Mouse (Mus musculus): ENCODE data around the gene Kif26b.
A peak's percentile ranks its signal among the peaks of the same experiment; 100 is the strongest.

Gene Kif26b

DNA sequence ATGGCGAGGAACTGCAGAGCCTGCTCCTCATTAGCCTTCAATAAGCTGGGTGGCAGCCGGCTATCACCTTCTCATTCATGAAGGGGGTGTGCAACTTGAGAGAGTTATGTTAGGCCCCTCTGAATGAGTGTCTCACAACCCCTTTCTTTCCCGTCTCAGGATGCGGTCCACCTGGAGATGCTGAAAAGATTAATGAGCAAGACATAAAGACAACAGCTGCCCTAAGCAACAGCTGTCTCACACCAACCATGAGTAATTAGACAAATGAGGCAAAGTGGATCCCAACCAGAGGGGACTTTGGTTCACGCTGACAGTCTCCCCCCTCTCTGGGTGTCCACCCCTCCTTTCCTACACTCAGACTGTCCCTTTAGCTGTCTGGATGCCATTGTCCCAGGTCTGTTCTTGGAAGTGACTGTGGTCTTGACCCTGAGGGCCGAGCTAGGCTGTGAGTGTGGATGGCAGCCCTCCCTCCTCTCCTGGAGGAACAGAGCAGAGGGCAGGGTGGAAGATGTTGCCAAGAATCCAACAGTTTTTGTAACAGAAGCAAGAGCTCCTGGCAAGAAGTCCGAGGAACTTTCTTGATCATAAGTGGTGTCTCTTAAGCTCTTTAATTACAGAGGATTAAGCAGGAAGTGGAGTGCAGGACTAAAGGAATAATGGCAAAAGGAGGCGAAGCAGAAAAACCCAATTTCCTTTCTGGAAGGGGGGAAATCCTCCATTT is 331.9 kb downstream of the Kif26b start:
- DNase-seq: peak; percentile 6

DNA sequence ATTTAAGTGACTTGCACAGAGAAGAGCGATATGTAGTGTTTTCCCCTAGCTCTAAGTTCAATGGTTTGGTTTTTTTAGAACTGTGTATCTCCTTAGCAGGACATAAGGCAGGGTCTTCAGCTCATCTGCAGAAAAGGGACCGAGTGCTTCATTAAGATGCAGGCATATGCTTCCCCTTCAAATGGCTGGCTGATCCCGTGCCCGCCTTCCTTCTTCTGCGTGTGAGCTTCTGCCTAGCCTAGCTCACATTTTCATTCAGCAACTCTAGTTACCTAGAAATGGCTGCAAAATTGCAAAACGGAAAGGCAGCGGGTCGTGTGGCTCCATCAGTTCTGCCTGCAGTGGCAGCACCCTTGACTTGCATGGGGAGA is 332.5 kb downstream of the Kif26b start:
- no peak for DNase-seq

DNA sequence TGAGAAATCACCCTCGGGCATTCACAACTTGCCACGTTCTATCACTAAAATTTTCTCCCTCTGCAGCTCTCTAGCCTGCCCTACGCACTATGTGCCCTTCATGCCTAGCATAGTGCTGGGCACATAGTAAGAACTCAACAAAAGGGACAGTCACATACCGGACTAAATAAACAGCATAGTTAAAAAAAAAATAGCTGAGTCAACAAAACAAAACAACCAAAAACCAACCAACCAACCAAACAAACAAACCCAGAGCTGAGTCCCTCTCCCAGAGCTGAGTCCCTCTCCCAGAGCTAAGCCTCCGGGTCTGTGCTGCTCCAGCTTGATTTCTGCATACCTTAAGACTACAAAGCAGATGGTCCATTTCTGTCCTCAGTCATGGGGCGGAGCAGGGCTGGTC is 334.8 kb downstream of the Kif26b start:
- DNase-seq: no peak

DNA sequence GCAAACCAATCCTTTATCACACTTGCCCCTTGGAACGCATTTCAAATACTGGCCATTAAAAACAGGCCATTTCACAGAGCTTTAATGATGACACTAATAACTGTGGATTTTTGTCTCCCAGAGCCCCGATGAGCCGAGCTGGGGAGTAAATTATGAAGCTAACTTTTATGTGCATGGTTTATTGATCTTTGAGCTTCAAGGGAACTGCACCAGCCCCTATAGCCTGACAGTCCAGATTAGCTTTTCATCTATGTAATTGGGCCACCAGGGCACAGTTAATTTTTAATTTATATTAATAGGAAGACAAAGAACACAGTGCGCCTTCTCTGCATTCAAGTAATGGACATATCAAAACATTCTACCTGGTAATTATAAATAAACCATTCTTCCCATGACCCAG is 335.4 kb downstream of the Kif26b start:
- no peak for DNase-seq

DNA sequence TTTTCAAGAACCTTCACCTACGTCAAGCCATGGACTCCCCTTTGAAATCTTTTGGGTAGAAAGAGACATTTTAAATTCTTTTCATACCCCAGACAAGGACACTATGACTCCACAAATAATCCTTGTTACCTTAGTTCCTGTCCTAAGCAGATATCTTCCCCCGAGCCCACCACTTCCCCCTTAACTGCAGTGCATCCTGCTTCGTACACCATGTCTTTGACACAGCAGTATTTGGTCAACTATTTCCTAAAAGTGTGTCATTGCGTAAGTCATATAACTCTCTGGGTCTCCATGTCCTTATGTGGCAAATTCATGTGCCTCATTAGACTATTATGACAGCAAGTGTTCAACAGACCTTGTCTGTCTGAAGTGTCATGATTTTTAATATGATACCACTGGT is 337.8 kb downstream of the Kif26b start:
- no peak for DNase-seq

DNA sequence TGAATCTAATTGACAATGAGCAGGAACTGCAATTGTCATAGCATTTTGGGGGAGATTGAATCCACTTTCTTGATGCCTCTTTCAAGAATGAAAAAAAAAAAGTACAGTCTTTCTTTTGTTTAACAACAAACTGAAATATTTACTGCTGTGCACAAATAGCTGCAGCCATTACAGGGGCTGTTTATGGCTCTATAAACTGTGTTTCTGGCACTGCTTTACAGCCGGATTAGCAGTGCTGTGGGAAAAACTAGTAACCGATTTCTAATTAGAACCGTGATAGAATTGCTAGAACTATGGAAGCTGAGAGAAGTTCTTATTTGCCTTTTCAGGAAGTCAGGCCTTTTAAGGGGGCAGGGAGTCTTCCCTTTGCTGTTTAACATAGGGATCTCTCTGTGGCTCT is 342.1 kb downstream of the Kif26b start:
- DNase-seq: no peak

DNA sequence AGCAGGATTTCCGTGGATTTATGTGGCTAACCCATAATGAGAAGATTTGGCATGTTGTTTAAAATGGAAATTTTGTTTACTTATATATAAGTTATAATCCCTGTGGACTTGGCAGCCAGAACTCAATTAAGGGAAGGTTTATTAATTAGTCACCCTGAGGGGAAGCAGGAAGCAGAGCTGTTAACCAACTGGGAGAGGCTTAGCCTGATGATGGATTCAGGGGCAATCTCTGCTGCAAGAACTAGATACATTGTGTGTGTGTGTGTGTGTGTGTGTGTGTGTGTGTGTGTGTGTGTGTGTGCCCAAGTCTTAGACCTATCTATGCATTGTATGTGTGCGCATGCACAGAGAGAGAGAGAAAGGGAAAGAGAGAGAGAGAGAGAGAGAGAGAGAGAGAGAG is 348.0 kb downstream of the Kif26b start:
- DNase-seq: no peak

DNA sequence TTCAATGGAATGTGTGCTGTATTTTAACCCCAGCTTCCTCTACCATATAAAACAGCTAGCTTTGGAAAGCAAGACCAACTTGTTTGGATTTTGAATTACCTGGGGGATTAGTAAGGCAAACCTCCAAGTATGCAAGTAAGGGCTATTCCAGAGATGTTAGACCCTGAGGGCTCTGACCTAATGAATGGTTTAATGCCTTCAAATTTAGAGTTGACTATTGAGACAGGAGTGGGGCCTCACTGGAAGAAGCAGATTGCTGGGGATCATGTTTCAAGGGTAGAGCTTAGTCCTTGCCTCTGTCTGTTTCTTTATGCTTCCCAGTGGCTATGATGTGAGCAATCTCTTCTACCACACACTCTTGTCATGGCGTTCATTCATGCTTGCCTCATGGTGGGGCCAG is 349.8 kb downstream of the Kif26b start:
- DNase-seq: no peak

DNA sequence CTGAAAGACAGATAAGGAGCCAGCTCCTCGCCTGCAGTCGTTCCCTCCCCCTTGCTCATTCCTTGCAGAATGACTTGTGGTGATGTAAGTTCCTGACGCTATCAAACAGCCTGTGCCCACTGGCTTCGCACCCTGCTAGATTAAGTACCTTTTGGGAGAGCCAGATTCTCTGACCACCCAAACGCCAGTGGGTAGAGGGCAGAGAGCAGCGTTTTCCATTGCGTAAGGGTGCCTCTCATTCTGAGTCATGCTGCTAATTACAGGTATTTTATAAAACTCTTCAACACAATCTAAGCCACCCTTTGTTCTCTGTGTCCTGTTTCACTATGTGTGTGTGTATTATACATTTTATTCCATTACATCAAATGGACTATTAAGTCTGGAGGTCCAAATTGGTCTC is 352.0 kb downstream of the Kif26b start:
- no peak for DNase-seq

DNA sequence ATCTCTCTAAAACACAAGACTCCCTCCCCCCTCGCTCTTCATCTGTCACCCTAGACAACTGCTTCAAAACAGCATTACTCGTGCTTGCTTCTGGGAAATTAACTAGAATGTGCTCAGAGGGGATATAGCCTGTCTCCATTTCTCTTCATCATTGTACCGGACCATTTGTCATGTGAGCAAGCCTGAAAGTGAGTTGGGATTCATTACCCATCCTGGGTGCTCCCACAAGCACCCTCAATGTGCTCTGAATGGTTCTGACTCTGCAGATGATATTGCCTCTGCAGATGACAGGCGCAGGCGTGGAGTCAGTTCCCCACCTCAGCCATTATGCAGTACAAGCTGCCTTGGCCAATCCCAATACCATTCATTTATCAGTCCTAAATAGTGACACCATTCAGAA is 357.7 kb downstream of the Kif26b start:
- DNase-seq: no peak

DNA sequence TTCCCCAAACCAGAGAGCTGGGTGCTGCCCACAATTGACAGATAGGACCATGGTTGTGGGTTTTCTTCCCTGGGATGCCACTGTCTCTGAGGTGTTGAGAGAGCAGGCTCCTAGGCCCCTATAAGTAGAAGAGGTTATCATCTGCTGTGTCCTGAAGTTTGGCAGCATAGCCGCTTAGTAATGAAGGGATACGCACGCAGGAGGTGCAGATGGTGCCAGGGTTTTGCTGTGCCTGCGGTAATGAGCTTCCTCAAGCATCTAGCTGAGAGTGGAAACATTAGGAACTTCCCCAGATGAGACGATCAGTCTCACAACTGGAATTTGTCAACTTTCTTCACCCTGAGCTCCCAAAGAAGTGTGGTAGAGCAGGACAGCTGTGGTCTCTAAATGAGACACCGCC is 363.5 kb downstream of the Kif26b start:
- no peak for DNase-seq

DNA sequence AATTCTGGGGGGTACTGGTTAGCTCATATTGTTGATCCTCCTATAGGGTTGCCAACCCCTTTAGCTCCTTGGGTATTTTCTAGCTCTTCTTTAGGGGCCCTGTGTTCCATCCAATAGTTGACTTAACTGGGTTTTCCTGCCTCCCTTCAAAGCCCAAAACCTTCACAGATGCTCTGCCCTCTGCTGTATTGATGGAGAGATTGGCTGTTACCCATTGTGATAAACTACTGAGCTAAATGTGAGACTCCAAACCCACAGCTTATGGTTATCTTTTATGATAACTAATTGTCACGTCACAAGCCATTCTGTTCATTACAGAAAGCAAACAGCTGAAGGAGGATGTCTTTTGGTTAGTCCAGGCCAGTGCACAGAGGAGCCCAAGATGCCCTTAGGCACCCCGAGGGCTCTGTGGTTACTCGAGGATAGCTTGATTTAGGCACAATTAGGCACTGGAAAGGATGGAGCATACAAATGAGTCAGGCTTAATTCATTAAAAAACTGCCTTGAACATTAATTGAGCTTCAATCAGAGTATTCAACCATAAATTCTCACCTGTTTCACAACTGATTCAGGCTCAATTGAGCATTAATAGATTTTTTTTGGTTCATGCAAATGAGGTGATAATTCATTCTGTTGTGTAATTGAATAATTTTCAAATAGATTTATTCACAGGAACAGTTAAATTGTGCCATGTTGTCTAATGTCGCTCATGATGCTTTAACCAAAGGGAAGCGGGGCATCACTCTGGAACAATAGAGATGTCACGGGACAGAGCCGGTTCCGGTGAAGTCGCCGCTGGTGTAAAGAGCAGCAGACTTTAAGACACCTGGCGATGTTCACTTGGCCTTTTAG is 364.5 kb downstream of the Kif26b start:
- no peak for DNase-seq

DNA sequence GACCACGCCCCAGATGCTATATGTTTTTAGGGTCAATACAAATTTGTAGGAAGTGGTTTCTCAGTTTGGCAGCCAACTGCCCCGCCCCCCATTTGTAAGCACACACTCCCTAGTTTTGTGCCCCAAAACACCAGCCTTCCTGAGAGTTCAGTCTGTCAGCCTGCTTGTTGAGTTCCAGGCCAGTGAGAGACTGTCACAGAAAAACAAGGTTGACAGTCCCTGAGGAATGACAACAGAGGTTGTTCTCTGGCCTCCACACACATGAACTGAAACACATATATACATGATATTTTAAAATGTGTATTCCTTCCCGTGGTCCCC is 365.1 kb downstream of the Kif26b start:
- DNase-seq: no peak

DNA sequence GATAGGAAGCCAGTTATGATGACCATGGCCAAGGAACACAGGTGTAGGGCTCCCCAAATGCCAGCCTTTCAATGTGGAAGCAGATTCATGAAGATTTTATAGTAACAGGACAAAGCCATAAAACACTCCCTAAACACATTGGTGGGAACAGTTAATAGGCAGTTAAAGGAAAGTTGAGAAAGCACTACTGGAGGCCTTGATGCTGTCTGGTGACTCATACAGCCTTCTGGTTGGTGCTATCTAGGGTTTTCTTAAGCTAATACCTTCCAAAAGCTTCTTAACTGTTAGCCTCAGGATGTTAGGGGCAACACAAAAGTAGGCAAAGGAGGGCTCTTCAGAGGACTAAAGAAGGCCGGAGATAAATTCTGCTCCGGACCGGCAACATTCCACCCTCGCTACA is 366.7 kb downstream of the Kif26b start:
- no peak for DNase-seq

DNA sequence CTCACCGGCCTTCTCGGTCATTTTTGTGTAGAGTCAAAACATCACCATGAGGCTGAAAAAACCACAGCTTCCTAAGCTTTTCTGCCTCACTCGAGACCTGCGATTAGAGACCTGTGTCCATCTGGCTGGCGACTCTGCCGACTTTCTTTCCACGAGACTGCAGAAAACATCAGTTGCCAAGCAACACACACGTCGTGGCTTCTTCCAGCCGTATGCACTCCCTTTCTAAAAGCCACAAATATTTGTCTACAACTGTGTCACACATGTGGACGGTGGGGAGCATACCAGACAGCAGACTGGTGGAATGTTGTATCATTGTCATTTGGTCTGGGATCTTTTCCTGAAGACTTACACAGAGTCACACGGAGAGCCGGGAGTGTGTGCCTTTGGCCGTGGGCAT is 382.0 kb downstream of the Kif26b start:
- DNase-seq: no peak

DNA sequence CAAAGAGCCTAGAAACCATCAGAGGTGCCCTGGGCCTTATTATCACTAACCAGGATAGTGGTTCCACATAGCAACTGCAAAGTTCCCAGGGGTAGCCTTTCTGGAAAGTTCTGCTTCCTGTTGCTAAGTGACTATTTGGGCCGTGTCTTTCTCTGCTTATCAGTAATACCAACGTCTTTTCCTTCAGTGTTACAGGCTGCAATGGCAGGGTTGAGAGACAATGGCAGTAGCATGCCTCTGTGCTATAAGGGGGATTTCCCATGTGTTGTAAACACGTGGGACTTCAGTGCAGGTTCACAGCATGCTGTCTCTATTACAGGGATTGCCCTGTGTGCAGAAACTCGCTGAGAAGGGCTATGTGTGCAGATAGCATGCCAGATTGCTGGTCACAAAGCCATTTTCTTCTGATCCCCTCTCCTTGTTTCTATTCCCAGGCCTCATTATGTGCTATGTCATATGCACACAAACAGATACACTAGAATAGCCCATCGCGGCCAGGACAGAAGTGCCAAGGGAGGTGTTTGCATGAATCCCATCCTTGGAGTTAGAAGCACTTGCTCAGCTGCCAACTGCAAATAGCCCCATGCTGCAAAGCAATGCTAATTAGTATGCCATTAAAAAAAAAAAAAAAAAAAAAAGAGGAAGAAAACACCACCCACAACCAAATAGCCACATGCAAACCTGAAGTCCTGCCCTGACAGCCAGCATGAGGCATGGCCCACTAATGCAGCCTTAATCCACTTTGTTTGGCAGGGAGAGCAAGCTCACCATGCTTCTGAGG is 384.2 kb downstream of the Kif26b start:
- no peak for DNase-seq

DNA sequence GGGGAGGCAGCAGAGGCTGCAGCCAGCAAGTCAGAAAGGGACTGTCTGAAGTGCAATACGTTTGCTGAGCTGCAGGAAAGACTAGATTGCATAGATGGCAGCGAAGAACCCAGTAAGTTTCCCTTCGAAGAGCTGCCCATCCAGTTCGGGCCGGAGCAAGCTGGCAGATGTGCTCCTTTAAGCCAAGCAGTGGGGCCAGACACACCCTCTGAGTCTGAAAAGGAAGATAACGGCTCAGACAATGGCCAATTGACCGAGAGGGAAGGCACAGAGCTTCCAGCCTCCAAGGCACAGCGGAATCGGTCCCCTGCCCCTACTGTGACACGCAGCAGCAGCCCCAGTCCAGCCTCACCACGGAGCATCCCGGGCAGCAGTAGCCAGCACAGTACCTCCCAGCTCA is 386.1 kb downstream of the Kif26b start:
- DNase-seq: no peak

DNA sequence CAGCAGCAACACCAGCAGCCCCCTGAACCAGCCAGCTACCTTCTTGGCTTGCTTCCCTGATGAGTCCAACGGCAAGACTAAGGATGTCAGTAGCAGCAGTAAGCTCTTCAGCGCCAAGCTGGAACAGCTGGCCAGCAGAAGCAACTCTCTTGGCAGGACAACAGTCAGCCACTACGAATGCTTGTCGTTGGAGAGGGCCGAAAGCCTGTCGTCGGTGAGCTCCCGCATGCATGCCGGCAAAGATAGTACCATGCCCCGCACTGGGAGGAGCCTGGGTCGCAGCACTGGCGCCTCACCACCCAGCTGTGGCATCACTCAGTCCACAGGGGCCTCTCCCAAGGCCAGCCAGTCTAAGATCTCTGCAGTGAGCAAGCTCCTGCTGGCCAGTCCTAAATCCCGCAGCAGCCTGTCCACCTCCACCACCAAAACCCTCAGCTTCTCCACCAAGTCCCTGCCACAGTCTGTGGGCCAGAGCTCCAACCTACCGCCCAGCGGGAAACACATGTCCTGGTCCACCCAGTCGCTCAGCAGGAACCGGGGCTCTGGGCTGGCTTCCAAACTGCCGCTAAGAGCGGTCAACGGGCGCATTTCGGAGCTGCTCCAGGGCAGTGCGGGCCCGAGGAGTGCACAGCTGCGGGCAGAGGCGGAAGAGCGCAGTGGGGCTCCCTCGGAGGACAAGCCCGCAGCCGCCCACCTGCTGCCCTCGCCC is 388.4 kb downstream of the Kif26b start:
- peak; percentile 8 for DNase-seq

DNA sequence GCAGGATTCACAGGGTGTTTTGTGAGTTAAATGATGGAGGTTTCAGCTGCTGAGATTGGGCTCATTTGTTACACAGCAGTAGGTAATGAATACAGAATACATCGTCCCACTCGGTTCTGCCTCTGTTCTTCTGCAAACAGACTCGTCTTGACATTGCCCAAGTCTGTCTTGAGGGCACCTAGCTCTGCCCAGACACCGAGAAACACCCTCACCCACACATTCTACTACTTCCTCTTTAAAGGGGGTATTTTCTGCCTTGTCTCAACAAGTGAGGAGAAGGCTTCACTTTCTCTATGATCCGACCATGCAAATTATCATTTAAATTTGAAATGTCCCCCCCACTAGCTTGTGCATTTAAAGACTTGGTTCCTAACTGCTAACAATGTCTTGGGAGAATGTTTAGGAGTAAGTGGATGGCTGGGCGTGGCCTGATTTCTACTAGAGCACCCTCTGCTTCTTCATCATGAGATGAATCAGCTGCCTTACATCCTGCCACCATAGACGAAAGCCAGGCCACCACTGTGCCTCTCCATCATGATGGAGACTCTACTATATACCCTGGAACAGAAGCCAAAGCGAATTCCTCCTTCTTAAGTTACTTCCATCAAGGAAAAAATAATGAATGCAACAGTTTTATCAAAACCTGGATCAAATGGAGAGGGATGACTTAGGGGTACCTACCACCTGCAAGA is 395.7 kb downstream of the Kif26b start:
- DNase-seq: no peak

DNA sequence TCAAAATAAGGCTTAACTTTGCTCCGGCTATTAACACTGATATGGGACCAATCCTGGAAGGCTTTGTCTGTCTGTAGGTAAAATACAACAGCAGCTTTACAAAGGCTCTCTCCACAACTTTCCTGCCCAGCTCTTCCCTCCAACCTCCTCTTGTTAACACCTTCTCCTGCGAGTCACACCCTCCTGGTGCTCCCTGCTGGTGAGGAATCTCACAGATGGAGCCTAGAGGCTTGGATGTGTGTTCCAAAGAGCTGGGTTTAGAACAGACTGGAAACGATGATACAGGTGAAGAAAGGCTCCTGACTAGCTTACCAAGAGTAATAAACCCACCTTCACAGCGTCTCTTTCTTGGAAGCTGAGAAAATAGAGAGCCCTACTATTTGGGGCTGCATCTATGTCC is 400.6 kb downstream of the Kif26b start:
- DNase-seq: no peak

DNA sequence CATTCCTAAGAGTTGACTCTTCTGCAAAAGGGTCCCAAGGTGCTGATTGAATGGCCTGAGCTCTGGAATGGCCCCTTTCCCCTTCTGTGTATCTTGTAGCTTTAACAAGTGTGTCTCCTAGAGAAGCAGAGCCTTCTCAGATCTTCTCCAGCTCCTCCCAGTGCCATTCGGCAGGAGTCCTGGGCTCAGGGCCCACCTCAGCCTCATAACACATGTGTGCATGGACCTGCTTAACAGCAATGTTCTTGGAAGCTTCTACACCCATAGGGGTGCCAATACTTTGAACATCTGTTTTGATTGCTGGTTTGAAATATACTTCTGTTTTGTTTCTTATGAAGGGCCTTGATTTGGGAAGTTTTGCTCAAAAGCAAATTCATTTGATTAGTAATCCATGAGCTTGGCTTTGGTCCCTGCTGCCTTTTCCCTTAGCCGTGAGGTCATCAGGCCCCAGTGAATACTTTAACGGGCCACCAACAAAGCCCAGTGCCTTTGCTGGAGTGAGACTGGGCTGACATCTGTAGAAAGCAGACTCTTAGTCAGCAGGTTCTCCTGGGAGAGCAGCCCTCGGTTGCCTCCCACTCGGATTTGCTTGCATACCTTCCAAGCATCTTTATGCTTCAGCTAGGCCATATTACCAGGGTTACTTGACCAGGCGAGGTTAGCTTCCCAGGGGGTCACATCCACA is 405.2 kb downstream of the Kif26b start:
- DNase-seq: no peak

DNA sequence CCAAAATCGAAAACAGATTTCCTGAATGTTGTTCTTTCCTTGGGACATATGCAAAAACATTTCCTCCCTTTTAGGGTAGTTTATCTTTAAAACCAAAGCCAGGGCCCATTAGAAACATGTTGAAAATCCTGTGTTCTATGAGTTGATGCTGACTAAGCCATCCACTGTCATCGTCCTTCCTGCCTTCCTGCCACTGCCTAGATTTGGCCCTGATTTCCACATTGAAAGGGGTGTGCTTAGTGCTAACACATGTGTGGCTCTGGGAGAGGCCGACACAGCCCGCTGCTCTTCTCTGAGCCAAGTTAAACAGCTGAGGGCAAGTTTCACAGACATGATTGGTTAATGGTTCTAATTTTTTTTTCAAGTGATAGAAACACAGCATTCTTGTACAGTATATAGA is 407.5 kb downstream of the Kif26b start:
- DNase-seq: peak; percentile 21
